Mouse (Mus musculus) urinary bladder, postnatal 25 days (tissue): Measurements from ENCODE around the gene Tmem209.
A peak's percentile ranks its signal among the peaks of the same experiment; 100 is the strongest.

ENCODE experiments used
- DNase-seq: peaks from one replicate; pipeline ENCODE4 v3.0.0; 2022; ENCODE audit warnings: low spot score

Gene Tmem209

GRCm38 (mm10) chr6:30538240-30538639, 28.7 kb upstream of the Tmem209 start:
- no peak for DNase-seq

GRCm38 (mm10) chr6:30535340-30535739, 25.8 kb upstream of the Tmem209 start:
- peak; percentile 29 for DNase-seq

- no peak for DNase-seq
These were observed 19.2 kb upstream of the Tmem209 start for GRCm38 (mm10) chr6:30528800-30529199.

GRCm38 (mm10) chr6:30526586-30527515, 17.3 kb upstream of the Tmem209 start:
- no peak for DNase-seq

GRCm38 (mm10) chr6:30525456-30526332, 16.1 kb upstream of the Tmem209 start:
- DNase-seq: no peak

- DNase-seq: no peak
These were observed 10.8 kb upstream of the Tmem209 start for GRCm38 (mm10) chr6:30520400-30520799.

GRCm38 (mm10) chr6:30514242-30514641, 4.7 kb upstream of the Tmem209 start:
- no peak for DNase-seq

- peak; percentile 14 for DNase-seq
These were observed 708 bp upstream of the Tmem209 start for GRCm38 (mm10) chr6:30510291-30510690.

- DNase-seq: no peak
These were observed 759 bp downstream of the Tmem209 start for GRCm38 (mm10) chr6:30508824-30509223.

- no peak for DNase-seq
These were observed 10.5 kb downstream of the Tmem209 start for GRCm38 (mm10) chr6:30499049-30499448.

GRCm38 (mm10) chr6:30486504-30486903, 23.1 kb downstream of the Tmem209 start:
- DNase-seq: no peak

- no peak for DNase-seq
These were observed 26.7 kb downstream of the Tmem209 start for GRCm38 (mm10) chr6:30482908-30483307.

- no peak for DNase-seq
These were observed 30.2 kb downstream of the Tmem209 start for GRCm38 (mm10) chr6:30479418-30479817.

GRCm38 (mm10) chr6:30477784-30478183, 31.8 kb downstream of the Tmem209 start:
- no peak for DNase-seq

GRCm38 (mm10) chr6:30477210-30477714, 32.3 kb downstream of the Tmem209 start:
- DNase-seq: no peak

GRCm38 (mm10) chr6:30476025-30476765, 33.4 kb downstream of the Tmem209 start:
- DNase-seq: no peak

- DNase-seq: no peak
These were observed 37.9 kb downstream of the Tmem209 start for GRCm38 (mm10) chr6:30471706-30472105.

GRCm38 (mm10) chr6:30469370-30469769, 40.2 kb downstream of the Tmem209 start:
- no peak for DNase-seq

- no peak for DNase-seq
These were observed 40.9 kb downstream of the Tmem209 start for GRCm38 (mm10) chr6:30468684-30469083.

- no peak for DNase-seq
These were observed 41.5 kb downstream of the Tmem209 start for GRCm38 (mm10) chr6:30468058-30468457.

GRCm38 (mm10) chr6:30465586-30465985, 44.0 kb downstream of the Tmem209 start:
- no peak for DNase-seq

- no peak for DNase-seq
These were observed 46.8 kb downstream of the Tmem209 start for GRCm38 (mm10) chr6:30462822-30463221.
